Mouse (Mus musculus) kidney, adult 18-20 months (tissue): ENCODE measurements at regions not wholly inside any gene's neighbourhood (a gene's known extent, or its start where the extent isn't known, plus 50 kb on each side); places are given as distances from the start of the nearest gene placed in this dataset.
"Not testable (repeated sequence)": the region's sequence is repeated elsewhere in the genome, so short reads cannot be mapped to it uniquely, and the experiment has no call there.

Experiments
- DNase-seq: peaks from one replicate; pipeline ENCODE4 v3.0.0; 2021

DNA sequence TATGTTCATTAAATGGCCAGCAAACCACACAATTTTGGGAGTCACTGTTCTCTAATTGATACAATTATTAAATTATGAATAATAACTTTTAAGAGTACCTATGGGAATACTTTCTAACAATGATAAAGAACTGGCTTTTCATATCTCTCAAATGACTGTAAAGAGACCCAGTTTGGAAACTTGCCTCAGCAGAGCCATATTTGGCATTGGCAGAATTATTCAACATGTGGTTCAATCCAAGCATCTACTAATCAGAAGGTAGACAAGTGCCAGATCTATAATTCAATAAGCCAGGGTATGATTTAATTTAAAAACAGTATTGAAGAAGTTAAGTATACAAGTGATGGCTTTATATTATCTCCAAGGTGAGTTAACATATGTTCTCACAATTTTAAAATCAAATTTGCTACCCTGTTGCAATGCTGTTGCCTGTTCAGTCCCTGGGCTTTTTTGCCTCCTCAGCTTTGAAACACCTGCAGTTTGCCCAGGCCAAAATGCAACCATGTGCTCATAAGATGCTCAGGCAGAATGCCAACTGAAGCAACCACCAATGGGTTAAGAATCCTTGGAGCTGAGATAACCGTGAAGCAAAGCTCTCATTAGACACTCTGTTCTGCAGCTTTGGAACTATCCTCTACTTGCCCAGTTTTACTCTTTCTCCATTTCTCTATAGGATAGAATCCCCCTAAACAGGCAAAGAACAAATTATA lies 897.2 kb downstream of the Ets1 start:
- DNase-seq: no peak

DNA sequence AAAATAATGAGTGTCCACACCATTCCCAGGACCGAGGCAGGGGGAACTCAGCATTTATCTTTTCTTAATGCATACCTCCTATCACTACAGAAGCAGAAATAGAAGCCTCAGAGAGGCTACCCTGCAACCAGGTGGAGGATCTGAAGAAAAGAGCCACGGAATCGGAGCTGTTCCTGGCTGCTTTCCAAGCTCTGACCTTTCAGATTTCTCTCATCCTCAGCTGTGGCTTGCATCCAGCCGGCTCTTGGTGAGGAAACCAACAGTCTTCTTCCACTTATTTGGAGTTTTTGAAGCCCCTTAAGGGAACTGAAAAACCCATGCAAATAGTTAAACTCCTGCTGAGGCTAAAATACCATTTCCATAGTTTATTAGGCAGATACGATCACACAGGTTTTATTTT lies 907.3 kb downstream of the Ets1 start:
- no peak for DNase-seq

DNA sequence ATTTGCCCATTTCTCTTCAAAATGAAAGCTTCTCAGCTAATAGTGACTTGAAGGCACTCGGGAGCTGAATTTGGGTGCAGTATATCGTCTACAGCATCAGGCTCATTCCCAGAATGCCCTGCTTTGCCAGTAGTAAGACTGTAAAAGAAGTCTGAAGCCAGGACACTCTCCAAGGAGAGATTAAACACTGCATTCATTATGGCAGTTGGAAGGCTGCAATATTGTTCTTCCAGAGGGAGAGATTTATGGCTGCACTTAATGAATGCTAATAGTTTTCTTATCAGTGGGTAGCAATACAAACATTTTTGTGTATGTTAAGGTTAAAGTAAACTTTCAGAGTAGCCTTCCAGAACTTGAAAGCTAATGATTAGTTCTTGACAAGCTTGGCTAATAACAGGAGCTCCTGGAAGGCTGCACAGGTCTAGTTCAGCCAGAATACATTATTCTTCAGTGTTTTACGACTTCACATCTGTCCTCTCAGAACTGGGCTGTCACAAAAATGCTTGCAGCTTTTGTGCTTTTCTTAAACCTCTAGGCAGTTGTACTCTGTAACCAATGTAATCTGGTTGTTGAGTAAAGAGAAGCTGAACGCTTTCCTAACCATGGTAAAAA lies 910.2 kb downstream of the Ets1 start:
- no peak for DNase-seq

DNA sequence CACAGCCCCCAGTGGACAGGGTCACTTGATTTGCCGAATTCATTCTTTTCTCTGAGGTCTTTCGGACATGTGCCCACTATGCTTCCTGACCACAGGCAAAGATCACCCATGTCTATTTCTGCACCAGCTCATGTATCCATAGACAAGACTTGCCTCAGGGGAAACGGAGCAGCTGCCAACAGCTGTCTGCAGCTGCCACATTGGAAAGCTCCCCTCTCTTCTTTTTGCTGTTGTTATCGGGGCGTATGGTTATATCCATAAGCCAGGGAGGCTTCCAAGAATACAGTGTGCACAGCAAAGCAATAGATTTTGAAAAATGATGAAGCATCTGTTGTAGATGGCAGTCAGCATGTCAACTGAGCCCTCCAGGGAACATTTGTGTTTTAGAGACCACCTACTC lies 913.4 kb downstream of the Ets1 start:
- no peak for DNase-seq

DNA sequence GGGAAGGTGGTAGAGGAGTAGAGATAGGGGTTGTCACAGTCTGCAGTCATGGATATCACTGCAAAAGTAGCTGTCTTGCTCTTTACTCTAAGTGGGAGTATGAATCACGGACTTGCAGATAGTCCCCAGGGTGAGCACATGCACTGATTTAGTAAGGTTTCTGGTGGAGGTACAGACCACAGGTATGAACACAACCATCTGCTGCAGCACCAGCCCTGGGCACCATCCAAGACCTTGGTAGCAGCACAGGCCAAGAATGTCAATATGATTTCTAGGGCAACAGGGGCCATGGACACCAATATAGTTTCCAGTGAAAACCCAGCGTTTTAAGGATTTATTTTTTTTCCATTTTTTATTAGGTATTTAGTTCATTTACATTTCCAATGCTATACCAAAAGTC lies 913.7 kb upstream of the Kirrel3 start:
- DNase-seq: no peak

DNA sequence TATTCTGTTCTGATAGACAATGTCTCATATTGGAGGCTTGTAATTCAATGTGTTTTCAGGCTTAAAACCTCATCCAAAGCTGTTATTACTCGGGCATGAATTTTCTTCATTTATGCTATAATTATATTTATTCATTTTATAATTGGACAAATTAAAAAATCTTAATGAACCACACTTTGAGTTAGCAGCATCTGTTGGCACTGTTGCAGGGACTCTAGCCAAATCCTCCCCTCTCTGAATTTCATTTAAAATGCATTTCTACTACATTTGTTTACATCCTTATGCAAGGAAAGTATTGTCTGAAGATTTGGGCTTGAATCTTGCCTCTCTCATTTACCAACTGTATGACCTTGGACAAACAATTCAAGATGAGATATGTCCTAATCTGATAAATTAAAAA lies 874.2 kb upstream of the Kirrel3 start:
- no peak for DNase-seq

DNA sequence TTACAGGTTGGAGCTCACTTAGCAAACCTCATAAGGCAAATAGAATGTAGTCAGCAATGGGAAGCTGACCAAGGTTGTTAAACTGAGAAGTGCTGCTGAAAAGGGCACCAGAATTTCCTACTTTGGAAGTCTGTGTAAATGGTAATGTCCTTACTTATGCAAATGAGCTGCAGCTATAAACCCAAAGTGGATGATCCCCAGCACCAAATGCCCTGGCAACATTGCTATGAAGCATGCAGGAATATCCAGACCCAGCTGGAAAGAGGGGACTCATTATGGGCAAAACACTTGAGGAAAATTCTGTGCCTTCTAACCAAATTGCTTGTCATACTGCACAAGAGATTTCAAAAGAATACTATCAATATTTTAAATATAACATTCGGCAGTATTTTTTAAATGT lies 861.3 kb upstream of the Kirrel3 start:
- no peak for DNase-seq

DNA sequence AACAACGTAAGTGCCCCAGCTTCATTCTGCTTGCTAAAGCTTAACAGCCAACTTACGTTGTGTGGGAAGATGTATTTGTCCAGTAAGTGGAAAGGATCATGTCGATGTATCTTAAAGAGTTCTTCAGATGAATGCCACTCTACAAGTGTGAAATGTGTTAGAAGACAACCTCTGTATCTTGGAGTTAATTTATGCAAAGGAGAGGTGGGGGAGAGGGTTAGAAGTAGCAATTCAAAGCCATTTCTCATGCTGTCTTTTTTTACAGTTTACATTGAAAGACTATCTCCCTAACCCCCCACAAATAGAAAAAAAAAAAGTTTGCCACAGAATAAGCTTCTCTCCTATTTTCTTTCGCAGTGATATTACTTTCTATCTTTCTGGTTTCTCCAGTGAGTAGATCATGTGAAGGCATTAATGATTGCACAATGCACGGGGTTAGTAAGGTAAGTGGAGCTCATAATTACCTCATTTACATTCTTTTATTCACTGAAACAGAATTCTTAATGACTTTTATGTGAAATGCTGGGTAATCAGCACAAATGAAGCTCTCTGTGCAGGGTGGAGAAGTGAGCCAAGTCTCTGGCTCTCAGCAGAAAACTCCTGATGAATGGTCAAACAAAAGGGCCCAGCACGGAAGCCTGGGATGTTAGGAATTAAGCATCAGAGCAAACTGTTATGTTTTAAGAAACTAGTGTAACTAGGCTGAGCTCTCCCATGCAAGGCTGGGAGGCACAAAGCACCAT lies 855.8 kb upstream of the Kirrel3 start:
- no peak for DNase-seq

DNA sequence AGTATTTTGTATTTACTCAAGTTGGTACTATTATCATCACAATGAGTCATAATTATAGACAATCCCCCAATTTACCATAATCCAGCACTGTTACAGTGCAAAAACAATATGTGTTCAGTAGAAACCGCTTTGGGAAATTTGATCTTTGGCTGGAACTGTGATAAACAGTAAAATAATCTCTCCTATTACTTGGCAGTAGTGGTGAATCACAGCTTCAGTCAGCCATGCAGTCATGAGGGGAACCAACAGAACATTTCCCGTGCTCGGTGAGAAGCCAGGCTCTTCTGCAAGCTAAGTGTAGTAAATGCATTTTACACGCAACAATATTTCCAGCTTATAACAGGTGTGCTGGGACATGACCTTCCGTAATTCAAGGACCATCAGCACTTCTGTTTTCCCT lies 822.7 kb upstream of the Kirrel3 start:
- DNase-seq: no peak

DNA sequence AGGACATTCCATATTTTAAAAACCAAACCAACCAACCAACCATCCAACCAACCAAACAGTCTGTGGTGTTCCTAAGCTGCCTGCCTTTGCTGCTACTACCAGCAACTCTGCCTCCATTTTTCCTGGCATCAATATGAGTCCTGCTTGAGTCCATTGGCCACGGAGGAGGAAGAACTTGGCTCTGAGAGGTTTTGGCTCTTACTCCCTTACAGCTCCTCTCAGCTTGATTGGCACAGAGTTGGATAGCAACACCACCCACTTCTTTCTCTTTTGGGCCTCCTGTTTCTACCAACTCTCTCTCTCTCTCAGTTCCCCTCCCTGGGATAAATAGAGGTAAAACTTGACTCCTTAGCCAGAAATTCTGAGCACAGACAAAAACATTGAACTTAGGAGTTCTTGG lies 804.6 kb upstream of the Kirrel3 start:
- DNase-seq: no peak

DNA sequence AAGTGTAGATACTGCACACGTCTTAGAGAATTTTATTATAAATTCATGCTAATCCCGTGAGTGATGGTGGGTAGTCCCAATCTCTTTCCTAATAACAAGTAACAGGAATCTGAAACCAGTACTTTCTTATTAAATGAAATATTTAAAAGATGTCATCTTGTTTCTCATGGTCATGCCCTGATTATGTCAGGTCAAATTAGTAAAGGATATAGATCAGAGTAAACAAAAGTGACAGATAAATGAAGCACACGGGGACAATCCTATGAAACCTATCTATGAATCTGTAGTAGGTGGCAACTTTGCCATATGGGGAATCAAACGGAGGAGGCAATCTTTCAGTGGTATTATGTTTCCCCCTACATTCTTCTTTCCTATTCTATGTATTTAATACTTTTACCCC lies 794.0 kb upstream of the Kirrel3 start:
- DNase-seq: no peak

DNA sequence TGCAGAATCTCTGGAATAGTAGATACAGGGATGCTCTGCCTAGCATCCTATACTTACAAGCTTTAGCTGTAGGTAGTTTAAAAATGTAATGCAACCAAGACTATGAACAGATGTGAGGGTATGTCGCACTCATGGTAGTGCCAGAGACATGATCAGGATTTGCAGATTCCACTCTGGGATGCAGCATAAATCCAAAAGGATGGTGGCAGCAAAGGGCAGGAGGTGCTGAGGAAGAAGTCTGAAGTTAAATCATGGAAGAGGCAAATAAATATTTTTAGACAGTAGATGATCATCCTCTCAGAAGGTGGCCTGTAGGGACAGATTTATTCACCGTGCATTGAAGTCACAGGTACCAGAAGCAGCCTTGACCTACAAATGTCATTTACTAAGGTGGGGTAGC lies 768.1 kb upstream of the Kirrel3 start:
- no peak for DNase-seq

DNA sequence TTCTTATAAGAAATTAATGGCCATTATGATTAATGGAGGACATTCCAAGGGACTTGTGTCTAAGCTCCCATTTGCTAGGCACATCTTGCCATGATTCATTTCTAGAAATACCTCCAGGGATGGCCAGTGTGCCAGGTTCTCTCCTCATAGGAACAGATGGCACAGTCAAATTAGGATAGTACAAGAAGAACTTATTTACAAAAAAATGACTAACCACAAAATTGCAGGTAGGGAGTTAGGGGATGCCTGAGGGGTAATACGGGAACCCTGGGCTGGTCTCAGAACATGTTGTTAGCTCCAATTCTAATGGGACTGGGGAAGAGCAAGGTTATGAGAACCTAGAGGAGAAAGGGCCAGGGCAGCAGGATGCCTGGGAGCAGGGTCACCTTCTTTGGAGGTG lies 760.9 kb upstream of the Kirrel3 start:
- DNase-seq: no peak

DNA sequence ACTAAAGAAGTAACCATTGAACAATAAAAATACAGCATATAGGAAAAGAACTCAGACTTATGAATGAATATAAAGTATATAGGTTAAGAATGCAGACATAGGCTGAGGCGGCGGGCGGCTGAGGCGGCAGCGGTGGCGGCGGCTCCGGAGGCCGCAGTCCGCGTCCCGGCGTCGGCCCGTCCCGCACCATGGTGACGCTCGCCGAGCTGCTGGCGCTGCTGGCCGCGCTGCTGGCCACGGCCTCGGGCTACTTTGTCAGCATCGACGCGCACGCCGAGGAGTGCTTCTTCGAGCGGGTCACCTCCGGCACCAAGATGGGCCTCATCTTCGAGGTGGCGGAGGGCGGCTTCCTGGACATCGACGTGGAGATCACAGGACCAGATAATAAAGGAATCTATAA lies 757.6 kb upstream of the Kirrel3 start:
- DNase-seq: not testable (repeated sequence)

DNA sequence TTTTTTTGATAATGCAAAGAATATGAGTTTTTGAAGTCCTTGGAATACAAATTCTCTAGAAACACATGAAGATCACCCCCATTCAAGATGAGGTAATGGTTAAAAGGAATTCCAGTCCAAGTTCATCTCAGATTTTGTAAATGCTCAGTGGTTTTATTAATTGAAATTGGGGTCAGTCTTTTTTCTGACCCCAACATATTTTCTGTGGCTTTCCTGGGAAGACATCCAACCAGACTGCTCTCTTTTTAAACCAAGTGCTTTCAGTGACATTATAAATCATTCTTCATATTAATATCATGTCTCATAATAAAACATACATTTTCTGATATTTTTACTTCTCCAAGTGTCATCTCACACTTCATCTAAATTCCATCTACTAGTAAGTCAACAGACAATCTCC lies 725.0 kb upstream of the Kirrel3 start:
- no peak for DNase-seq

DNA sequence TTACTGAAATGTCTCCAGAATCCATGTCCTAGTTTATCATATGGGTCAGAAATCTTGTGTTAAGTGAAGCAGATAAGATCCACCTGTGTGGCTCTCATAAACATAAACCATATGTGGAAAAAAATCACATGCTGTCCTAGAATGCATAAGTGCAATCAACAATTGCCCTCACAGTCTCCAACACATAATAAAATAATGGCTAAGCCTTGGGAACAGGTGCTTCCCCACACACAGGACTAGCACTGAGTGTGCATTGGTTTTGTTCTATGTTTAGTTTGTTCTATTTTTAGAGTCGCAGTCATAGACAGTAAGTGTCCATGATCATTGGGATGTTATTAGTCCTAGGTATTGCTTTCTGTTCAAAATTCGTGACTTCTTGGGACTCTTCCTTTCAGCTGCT lies 719.5 kb upstream of the Kirrel3 start:
- DNase-seq: no peak

DNA sequence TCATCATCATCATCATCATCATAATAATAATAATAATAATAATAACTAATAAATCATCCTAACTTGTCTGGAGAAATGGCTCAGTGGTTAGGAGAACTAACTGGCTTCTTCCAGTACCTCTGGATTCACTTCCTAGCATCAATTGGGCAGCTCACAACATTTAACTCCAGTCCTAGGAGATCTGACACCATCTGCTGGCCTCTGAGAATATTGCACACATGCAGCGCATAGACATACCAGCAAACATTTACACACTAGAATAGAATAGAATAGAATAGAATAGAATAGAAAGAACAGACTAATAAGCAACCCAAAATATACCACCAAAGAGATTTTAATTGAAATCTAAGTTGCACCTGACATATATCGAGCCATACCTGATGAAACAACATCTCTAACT lies 715.9 kb upstream of the Kirrel3 start:
- DNase-seq: no peak

DNA sequence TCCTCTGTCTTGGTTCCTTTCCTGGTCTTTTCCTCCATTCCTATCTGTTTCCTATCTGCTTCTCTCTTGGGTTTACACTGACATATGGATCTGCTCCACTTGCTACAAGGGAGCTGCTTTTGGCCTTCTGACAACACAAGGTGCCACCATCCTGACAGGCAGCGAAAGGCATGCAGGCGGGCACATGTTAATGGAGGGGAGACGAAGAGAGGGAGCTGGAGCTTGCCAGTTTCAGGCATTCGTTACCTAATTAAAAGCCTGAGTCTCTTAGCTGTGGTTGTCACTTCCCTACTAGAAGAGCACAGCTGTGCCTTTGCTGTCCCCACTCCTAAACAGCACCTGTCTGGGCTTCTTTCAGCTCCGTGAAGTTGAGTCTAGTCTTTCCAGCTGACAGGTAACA lies 711.5 kb upstream of the Kirrel3 start:
- no peak for DNase-seq

DNA sequence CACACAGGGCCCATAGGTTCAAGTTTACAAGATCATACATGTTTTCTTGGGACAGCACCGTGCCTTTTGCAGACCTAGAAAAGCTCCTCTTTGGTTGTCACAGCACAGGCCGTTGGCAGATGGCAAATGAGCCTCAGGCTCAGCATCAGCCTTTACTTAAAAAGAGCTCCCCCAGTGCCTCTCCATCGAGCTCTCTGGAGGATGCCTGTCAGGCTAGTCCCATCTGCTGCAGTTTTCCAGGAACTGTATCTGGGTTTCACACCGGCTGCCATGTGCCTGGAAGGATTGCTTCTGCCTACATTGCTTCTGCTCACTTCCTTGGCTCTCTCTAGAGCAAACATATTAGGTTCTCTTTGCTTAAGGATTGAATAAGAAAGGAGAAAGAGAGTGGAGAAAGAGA lies 695.1 kb upstream of the Kirrel3 start:
- no peak for DNase-seq

DNA sequence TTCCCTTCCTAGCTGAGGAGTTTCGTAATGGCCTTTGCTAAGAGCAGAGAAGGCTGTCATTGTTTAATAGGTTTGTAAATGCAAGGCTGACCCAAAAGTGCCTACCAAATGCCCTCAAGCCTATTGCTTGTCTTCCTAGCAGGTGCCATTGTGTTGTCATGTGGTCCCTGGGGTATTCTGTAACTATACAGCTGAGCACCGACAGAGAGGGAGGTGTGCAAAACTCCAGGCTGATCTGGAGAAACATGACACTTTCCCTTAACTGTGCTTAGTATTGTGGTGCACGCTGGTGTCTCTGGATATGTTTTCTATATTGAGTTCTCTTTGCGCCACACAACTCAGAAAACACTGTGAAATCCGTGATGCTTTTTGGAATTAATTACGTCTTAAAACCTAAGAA lies 685.4 kb upstream of the Kirrel3 start:
- DNase-seq: no peak

DNA sequence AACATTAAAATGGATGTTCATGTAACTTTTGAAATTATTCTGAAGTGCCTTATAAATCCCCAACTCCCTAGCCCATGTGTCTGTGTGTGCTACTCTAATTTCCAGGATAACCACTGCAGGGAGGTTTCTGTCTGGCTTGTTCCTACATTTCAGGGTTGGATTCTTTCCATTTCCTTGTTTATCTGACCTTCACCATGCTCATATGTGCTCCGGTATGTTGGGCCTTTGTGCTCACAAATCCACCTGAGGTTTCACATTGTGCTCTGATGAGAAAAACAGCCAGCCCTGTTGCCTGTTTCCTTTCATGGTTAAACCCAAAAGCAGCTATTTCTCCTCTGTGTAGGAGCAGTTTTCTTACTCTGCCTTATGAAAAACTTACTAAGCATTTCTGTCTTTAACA lies 684.9 kb upstream of the Kirrel3 start:
- DNase-seq: no peak

DNA sequence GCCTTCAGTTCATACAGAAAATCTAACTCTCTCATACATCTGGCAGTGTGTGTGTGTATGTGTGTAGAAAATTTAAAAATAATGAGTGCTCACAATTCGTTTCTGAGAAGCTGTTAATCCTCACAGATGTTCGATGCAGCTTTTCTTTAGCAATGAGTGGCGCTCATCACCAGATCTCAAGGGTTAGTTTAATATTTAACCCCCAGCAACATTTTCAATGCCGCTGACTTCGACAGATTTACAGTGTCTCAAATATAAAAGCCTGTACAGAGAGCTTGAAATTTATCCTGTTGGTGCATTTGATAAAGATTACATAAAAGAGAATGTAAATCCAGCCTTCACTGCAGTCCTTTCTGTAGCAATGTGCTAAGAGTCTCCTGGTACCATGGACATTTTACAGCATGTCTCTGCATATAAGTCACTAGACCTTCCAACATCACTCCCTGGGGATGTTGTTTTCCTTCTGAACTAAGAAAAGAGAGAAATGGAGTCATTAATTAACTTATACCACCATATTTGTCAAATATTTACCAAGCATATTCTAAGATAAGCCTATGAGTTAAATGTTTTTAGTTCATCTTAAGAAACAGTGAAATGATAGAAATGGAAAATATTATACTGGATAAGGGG lies 670.8 kb upstream of the Kirrel3 start:
- DNase-seq: no peak

DNA sequence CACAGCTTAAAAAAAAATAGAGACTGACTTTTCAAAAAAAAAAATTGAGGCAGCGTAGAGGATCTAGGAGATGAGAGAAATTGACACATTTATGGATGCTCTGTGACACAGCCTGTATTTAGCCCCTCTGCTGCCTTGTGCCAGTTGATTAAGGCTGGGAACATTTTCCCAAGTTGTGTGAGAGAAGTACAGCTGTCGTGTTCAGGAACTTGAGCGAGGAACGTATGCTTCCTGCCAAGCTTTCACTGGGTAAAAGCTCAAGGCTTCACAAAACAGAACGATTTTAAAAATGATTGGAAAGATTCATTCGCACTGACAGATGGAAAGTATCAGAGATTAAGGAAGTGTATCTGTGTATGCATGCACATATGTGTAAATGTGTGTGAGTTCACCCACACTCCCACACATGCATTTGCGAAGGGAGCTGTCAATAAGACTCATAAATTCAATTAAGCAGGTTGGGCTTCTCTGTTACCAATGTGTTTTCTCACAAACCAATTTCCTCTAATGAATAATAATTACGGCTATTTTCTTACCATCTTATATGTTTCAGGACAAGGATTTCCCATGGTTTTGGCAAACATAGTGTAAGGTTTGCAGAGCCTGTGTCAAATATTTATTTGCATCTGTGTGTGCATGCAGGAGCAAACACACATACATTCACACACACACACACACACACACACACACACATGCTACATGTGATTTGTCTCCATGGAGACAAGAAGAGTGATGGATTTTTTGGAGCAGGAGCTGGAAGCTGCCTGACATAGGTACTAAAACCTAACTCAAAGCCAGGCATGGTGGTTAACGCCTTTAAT lies 662.9 kb upstream of the Kirrel3 start:
- no peak for DNase-seq
